Mouse (Mus musculus): ENCODE measurements around the gene Bola1. TPM values are rescaled to one million over a fixed set of nuclear protein-coding genes. Genes with fewer than 3 reads are reported as not detected.

Gene Bola1
- 47.6 and 49.2 TPM in 2 replicates for polyA plus RNA-seq (2015; fragmentation: Nextera tagmentation; extraction: Ambion mirVana)

GRCm38 (mm10) chr3:96219661-96220130, at the start of gene Bola1, which contains the start of gene Hist2h2ab:
Gene Bola1, minus strand, starts transcription at chr3:96219709.
Gene Hist2h2ab, plus strand, starts transcription at chr3:96219865.

DNA sequence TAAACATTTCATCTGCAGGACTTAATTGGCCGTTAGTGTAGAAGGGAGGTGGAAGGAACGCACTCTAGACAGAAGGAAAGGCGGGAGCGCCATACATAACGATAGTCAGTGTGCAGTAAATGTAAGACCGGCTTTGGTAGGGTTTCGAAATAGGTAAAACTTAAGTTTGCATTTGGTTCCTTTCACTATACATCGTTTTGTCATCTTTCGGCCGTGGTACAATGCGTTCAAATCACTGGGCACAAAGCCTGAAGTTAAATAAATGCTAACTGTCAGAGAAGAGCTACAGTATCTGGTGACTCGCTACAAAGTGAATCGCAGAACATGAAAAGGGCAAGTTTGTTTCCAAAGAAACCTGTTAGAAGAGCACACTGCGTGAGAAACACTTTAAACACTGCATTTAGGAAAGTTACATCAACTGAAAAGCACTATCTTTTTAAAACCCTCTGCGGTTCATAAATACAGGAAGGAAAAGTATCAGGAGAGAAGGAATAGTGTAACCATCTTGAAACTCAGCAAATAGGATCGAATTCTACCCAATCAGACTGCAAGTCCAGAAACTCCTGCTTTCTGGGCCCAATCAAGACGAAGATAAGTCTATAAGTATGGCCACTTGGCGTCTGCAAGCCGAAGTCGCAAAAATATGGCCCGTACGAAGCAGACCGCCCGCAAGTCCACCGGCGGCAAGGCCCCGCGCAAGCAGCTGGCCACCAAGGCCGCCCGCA, 48.7 kb upstream of the Bola1 start, which contains the start of gene Hist2h3b:
TSS of gene Hist2h3b (plus strand) at position 604 of the 725 bp plus-strand sequence.

GRCm38 (mm10) chr3:96262979-96263550, 43.6 kb upstream of the Bola1 start, which contains the start of gene Hist2h4:
Gene Hist2h4, minus strand, starts transcription at chr3:96263311.

DNA sequence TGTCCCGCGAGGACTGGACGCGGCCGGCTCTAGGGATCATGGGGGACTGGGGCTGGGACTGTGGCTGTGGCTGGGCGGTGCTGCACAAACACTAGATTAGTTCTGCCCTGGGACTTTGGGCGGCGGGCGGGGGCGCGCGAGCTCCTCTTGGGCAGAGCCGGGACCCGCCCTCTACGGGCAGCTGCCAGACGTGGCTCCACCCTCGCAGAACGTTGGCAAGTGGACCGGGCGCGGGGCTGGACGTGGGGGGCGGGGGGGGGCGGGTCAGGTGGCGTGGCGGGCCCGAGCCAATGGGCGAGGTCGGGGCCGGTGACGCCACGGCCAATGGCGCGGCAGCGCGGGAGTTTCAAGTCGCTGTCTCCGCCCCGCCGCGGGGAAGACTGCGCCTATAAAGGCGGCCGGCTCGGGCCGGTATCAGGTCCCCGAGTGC, 26.9 kb upstream of the Bola1 start, which contains the start of gene Hist2h3c1:
TSS of gene Hist2h3c1 (plus strand) at position 259 of the 430 bp plus-strand sequence.

DNA sequence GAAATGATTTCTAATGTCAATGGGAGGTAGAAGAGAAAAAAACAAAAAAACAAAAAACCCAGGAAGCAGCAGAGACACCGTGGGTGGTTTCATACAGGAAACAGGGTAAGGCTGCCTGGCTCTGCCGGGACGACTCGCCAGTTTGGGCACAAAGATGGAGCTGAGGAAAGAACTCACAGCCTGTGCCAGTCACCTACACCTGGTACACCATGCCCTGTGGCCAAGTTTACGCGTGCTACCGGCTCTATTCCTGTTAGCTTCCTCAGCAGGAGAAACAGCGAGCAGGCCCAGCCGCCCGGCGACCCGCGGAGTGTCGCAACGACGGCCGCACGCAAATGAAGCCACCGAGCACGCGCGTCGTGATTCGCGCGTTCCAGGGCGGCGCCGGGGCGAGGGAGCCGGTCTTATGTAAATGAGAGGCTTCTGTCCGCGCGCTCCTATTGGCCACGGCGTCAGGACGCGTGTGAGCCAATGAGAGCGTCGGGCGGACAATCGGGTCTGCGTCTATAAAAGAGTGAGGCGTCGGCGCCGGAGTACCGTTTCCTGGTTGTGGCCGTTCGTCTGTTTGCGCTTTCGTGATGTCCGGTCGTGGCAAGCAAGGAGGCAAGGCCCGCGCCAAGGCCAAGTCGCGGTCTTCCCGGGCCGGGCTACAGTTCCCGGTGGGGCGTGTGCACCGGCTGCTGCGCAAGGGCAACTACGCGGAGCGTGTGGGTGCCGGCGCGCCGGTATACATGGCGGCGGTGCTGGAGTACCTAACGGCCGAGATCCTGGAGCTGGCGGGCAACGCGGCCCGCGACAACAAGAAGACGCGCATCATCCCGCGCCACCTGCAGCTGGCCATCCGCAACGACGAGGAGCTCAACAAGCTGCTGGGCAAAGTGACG, 25.7 kb upstream of the Bola1 start, which contains the start of gene Hist2h2aa1:
TSS of gene Hist2h2aa1 (plus strand) at position 495 of the 884 bp plus-strand sequence.

GRCm38 (mm10) chr3:96239949-96240798, 20.7 kb upstream of the Bola1 start, which contains the start of gene Hist2h2aa2:
Gene Hist2h2aa2, minus strand, starts transcription at chr3:96240276.

GRCm38 (mm10) chr3:96238954-96239793, 19.7 kb upstream of the Bola1 start, which contains the start of gene Hist2h3c2:
Gene Hist2h3c2, minus strand, starts transcription at chr3:96239127.

DNA sequence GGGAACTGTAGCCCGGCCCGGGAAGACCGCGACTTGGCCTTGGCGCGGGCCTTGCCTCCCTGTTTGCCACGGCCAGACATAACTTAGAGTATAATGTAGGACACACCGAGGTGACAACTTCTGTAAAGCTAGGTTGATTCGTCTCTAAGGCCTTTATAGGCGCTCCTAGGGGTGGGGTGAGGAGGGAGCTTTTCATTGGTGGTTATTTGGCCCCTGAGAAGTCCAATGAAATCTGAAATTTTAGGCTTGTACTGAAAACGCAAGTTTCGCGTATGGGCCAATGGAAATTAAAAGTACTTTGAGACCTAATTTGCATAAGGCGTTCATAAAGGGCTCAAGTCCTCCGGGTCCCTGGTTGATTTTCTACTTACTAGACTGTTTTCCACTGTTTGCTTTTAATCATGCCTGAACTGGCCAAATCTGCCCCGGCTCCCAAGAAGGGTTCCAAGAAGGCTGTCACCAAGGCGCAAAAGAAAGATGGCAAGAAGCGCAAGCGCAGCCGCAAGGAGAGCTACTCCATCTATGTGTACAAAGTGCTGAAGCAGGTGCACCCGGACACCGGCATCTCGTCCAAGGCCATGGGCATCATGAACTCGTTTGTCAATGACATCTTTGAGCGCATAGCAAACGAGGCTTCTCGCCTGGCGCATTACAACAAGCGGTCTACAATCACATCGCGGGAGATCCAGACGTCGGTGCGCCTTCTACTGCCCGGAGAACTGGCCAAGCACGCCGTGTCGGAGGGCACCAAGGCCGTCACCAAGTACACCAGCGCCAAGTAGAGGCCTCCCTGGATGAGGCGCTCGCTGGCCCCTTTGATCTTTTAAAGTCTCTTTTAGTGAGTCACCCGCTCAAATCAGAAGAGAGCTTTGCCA, 1.5 kb upstream of the Bola1 start, which contains the start of the genes Hist2h2ac and Hist2h2be:
TSS of gene Hist2h2ac (minus strand) at position 116 of the 875 bp plus-strand sequence.
TSS of gene Hist2h2be (plus strand) at position 355 of the 875 bp plus-strand sequence.

DNA sequence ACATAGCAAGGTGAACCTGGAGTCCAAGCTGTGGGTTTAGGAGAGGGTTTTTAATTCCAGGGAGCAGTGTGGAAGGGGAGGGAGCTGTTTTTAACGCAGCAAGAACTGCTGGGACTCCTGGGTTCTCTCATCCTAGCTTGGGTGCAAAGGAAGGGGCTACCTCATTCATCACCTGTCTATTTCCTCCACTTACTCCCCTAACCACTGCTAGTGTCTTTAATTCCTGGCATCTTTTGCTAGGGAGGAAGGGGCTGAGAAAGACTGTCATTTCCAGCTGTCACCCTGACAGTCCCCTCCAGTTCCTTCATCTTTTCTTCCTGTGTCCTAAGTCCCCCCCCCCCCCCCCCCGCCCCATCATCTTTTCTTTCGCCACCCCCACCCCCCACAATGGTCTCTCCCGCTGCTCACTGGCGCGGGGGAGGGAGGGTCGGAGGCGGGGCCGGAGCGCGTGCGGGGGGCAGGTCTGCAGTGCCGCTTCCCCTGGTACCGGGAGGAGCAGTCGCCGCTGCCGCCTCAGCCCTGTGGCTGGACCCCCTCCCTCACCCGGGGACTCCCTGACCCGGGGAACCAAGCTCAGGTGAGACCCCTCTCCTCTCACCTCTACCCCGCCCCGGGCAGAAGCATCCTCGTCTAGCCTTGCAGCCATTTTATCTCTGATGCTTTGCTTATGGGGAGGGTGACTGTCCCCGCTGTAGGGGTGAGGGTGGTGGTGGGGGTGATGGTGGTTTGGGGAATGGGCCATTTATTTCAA, 38.6 kb downstream of the Bola1 start, which contains the start of gene Sv2a:
TSS of gene Sv2a (plus strand) at position 425 of the 751 bp plus-strand sequence.

DNA sequence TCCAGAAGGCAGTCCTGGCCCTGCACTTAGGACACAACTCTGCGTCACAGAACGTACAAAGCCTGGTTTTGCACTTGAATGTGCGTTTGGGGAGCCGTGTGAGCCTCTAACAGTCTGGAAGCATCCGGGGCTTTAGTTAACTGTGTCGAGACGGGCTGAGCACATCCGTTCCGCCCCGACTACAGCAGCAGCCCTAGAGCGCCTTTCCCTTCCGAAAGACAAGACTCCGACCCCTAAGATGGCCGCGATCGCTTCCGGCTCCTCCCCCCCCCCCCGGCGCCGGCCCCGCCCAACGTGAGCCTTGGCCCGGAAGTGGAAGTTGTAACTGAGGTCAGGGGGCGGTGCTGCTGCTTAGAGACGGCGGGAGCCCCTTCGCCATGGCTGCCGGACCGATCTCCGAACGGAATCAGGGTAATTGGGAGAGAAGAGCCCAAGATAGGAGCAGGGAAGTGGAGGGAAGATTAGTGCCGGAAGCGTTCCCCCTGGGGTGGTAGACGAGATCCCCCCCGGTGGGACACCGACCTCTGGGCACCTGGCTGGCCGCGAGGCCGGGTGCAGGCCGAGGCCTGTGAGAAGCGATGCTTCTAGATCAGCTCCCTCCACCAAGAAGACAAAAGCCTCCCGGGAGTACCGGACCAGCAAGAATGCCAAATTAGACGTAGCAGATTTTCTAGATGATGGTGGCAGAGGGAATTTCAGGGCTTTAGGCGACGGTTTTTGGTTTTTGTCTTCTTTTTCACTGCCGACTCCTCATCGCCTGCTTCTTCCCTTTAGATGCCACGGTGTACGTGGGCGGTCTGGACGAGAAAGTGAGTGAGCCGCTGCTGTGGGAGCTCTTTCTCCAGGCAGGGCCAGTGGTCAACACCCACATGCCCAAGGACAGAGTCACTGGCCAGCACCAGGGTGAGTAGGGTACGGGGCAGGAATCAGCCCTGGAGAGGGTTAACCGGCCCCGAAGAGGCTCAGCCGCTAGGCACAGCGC, 47.0 kb downstream of the Bola1 start, which contains the start of gene Sf3b4:
TSS of gene Sf3b4 (plus strand) at position 136 of the 982 bp plus-strand sequence.

GRCm38 (mm10) chr3:96161869-96162840, 57.4 kb downstream of the Bola1 start, which contains the start of gene Mtmr11:
Gene Mtmr11, plus strand, starts transcription at chr3:96162004.

